Mouse (Mus musculus) lung, adult 18-20 months (tissue): ENCODE measurements at regions not wholly inside any gene's neighbourhood (a gene's known extent, or its start where the extent isn't known, plus 50 kb on each side); places are given as distances from the start of the nearest gene placed in this dataset.
"Not testable (repeated sequence)": the region's sequence is repeated elsewhere in the genome, so short reads cannot be mapped to it uniquely, and the experiment has no call there.

ENCODE experiments used
- DNase-seq, 2 experiments: peaks; one replicate each; pipeline ENCODE4 v3.0.0; 2022; ENCODE audit warnings: mixed read lengths in 2 of 2

DNA sequence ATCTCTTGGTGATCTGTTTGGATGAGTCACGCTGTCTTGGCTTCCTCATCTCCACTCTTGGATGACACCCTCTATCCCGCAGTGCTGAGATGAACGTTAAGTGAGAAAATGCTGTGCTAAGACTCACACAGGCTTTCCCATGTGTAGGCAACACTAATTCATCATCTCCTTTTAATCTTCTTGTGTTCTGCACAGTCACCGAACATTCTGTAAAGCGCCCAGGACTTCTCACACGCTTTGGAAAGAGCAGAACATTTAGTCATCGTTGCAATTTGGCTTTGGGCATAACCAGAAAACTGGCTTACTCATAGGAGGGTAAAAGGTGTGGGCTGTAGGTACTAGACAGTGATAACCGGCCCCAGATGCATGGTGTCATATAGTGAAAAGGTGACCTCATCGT lies 94.9 kb downstream of the Plppr4 start:
- no peak for DNase-seq

- no peak for DNase-seq
These were observed 112.8 kb downstream of the Plppr4 start for GRCm38 (mm10) chr3:117247833-117248232.

GRCm38 (mm10) chr3:117241810-117242209 lies 118.9 kb downstream of the Plppr4 start:
- DNase-seq = no peak

GRCm38 (mm10) chr3:117226616-117227015 lies 134.1 kb downstream of the Plppr4 start:
- no peak for DNase-seq

DNA sequence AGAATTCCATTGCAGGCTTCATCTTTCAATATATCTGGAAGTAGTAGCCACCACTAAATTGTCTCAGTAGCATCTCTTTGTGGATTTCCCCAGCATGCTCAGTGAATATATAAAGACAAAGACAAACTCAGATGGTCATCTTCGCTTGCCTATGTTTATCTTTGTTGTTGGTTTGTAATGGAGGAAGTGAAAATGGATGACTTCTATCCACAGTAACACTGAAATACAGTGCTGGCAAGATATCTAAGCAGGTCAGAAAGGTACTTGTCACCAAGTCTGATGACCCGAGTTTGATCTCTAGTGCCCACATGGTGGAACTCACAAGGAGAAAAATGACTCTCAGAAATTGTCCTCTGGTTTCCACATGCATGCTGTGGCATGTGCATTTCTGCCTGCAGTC lies 135.6 kb downstream of the Plppr4 start:
- DNase-seq = no peak

- no peak for DNase-seq
These were observed 142.7 kb downstream of the Plppr4 start for GRCm38 (mm10) chr3:117217952-117218351.

DNA sequence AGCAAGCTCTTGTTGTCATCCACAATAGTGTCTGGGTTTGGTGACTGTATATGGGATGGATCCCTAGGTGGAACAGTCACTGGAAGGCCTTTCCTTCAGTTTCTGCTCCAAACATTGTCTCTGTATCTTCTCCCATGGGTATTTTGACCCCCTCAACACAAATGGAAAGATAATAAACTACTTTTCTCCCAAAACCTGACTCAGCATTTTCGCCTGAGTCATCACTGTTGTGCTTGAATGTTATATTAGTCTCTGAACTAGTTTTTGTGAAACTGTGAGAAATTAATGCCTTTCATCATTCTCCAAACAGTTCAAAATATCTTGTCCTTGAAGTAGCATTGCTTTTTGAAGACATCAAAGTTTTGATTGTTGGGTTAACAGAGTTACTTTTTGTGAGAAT lies 168.8 kb downstream of the Plppr4 start:
- no peak for DNase-seq

DNA sequence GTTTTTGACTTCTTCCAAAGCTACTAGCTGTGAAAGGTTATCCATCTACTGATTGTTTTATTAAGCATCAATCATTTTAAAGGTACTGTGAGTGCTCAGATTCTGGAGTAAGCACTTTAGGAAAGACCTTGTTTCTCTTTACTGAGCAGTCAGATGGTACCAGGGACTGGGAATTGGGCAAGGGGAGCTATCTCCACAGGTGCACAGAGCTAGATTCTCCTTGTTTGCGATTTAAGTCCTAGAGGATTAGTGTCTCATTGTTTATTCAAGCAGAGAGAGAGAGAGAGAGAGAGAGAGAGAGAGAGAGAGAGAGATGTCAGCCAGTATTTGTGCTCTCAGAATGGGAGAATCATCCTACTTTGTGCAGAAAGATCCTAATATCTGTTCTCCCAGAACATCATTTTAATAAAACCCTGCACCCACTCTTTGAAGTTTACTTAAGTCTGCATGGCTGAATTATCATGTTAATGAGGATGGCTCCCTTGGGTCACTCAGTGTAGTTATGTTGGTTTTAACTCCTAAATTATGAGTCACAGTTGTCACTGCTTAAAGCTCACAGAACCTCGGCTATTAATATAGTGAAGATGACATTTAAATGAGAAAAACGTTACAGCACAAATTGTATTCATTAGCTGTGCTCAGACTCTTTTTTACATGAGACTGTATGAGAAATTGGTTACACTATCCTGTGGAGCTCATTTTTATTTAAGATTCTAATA lies 171.7 kb downstream of the Plppr4 start:
- DNase-seq = no peak

GRCm38 (mm10) chr3:117183654-117184184 lies 177.0 kb downstream of the Plppr4 start:
- DNase-seq = no peak

DNA sequence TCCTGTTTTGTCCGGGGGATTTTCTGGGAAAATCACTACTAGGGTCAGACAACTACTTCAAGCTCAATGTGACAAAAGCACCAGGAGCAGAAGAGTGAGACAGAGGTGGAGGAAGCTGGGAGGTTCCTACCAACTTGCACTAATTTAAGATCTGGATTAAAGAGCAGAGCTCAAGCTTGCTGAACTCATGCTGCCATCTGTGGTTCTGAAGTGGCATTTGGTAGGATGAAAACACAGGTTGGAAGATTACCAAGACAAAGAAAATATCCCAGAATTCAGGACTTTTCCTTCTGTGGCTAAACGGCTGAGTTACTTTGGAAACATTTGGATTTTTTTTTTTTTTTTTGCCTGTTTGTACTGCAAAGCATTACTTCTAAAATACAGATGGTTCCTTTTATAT lies 190.9 kb downstream of the Plppr4 start:
- no peak for DNase-seq

GRCm38 (mm10) chr3:117163046-117163445 lies 194.3 kb upstream of the Palmd start:
- no peak for DNase-seq

DNA sequence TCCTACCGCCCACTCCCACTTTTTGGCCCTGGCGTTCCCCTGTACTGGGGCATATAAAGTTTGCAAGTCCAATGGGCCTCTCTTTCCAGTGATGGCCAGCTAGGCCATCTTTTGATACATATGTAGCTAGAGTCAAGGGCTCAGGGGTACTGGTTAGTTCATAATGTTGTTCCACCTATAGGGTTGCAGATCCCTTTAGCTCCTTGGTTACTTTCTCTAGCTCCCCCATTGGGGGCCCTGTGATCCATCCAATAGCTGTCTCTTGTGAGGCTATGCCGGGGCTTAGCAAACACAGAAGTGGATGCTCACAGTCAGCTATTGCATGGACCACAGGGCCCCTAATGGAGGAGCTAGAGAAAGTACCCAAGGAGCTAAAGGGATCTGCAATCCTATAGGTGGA lies 191.9 kb upstream of the Palmd start:
- not testable (repeated sequence) for DNase-seq

DNA sequence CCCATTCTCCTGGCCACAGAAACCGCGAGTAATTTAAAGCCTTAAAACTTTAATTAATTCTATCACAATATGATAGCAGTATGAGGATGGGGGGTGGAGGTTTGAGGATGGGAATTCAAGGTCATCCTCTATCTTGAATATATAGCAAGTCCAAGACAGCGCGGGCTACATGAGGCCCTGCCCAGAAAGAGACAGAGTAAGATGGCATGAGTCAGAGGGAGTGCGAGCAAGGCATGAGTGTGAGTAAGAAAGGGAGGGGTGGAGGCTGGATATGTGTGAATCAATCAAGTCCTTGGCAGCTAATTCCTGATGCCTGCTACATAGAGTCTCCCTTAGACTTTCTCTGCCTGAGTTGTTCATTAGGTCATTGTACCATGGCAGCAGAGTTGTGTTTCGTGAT lies 186.5 kb upstream of the Palmd start:
- DNase-seq = no peak

- no peak for DNase-seq
These were observed 184.3 kb upstream of the Palmd start for GRCm38 (mm10) chr3:117153011-117153473.

- DNase-seq = no peak
These were observed 183.6 kb upstream of the Palmd start for GRCm38 (mm10) chr3:117152414-117152813.

DNA sequence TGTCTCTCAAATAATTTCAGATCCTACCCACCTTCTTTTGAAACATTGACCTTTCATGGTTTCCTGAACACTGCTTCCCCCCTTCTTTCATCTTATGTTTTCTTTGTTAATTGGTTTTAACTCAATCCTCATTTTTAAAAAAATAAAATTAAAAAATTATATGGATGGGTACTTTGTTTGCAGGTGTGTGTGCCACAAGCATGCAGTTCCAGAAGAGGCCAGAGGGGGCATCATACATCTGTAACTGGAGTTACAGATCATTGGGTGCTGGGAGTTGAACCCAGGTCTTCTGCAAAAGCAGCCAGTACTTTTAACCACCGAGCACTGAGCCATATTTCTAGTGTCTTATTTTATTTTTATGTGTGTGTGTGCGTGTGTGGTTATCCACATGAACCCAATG lies 178.6 kb upstream of the Palmd start:
- DNase-seq = no peak

- no peak for DNase-seq
These were observed 171.0 kb upstream of the Palmd start for GRCm38 (mm10) chr3:117139835-117140234.

DNA sequence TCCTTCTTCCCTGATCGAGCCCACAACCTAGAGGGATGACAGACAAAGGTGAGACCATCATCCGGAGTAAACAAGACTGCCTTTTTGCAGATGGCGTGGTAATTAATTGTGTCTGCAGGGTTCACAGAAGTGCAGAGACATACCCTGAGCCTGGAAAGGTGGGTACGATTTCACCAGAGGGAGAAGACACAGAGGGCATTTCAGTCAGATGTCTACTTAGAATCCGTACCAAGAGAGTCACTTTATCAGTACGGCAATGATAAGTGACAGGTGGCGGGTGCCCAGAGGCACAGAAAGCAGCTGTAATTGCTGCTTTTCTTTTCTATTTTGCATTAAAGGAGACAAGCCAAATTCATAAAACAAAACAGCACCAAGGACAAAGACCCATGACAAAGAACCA lies 169.9 kb upstream of the Palmd start:
- DNase-seq = no peak

GRCm38 (mm10) chr3:117132897-117133296 lies 164.1 kb upstream of the Palmd start:
- no peak for DNase-seq

- DNase-seq = no peak
These were observed 153.4 kb upstream of the Palmd start for GRCm38 (mm10) chr3:117122211-117122610.

GRCm38 (mm10) chr3:117120086-117121055 lies 151.6 kb upstream of the Palmd start:
- DNase-seq = peak in 1 of 2 experiments; percentile 10

GRCm38 (mm10) chr3:117119576-117119975 lies 150.8 kb upstream of the Palmd start:
- no peak for DNase-seq

DNA sequence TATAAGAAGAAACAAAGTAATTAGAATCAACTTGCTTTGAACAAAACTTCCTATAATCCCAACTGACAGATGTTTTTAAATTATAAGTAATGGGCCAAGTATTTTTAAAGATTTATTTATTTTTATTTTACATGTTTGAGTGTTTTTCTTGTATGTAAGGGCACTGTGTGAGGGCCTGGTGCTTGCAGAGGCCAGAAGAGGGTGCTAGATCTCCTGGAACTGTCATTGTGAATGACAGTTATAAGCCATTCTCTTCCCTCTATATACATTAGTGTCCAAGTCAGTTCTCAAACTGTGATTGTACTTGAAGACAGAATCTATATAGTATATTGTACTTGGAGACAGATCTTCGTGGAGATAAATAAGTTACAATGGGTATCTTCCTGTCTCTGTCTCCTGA lies 149.1 kb upstream of the Palmd start:
- no peak for DNase-seq

DNA sequence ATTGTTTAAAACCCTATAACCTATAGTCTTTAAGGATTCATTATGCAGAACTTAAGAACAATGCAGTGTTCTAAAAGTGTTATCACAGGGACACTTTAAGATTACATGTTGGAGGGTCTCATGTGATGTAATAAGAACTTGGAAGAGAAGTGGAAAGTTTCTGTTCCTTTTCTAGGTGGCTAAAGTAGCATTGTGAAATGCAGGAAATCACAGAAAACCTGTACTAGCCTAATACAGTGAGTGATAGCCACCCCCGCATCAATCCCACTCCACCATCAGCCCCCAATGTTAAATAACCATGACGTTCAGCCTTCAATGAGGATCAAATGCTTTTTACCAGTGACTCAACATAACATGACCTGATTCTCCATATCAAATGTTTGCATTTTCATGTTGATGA lies 147.4 kb upstream of the Palmd start:
- DNase-seq = no peak
